Mouse (Mus musculus): ENCODE measurements at regions not wholly inside any gene's neighbourhood (a gene's known extent, or its start where the extent isn't known, plus 50 kb on each side); places are given as distances from the start of the nearest gene placed in this dataset.

DNA sequence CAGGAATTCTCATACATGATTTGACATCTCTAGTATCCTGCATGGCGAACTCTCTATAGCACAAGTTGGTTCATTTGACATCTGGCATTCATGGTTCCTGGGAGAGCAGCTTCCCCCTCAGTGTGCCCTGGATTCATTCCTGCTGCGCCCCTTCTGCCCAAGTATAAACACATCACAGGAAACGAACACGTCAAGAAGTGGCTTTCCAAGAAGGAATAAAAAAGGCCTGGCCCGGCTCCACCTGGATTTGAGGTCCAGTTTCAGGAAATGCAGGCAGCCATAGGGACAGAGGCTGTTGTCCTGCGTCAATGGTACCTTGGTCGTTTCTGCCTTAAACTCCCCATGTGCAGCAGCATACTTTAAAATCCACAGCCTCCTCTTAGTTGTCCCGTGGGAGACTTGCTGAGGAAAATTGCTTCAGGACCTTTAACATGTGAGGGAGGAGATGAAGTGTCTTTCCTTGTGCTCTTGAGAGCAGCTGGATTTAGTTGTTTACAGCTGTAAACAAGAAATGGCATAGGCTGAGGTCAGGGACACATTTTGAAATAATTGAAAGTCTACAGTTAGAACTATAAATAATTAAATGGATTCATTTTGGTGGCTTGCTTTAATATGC lies 226.9 kb upstream of the Nr2f1 start:
- TF ChIP-seq GATA1 (IDR thresholded peaks at IDR 0.05; ENCODE audit: borderline replicate concordance, low read length) (no peak), FLI1 (IDR thresholded peaks at IDR 0.05; ENCODE audit: low read length) (no peak)

Measured in megakaryocyte, embryonic 14.5 days (primary cell).